Mouse (Mus musculus) kidney, adult 9 months (tissue): ENCODE results near the gene Gm43720.
"Not testable (repeated sequence)": the region's sequence is repeated elsewhere in the genome, so short reads cannot be mapped to it uniquely, and the experiment has no call there.

Source experiments
- DNase-seq: peaks from one replicate; pipeline ENCODE4 v3.0.0; 2022

Gene Gm43720

DNA sequence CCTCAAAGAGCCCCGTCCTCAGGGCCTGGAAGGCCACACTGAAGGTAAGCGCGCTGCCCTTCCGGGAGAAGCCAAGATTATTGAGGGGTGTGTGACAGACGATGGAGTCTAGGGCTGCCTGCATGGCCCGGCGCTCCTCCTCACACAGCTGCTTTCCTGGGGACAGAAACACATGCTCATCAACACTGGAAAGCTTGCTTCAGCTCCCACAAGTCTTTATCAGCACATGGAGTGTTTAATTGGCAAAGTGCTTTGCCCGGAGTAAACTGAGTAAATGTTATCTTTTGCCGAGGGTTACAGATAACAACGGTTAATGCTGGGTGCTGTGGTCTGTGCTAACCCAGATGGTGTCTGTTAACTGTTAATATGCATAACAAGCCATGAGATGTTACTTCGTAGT, 18.9 kb downstream of the Gm43720 start:
- DNase-seq: no peak

DNA sequence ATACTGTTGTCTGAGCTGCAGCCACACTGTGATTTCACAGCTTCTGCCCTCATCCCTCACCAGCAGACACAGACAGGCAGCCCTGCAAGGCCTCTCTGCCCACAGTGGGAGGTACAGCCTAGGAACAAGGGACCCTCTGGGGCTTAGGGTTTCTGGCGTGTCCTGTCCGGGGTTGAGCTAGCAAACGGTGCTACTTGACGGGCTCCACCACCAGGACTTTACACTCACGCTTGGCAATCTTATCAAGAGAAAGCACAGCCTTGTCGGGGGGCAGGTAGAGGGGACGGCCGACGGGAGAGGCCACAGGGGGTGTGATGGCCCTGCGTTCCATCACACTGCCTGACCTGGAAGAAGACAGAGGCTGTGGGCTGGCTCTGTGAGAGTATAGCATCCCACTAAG, 19.7 kb downstream of the Gm43720 start:
- no peak for DNase-seq

DNA sequence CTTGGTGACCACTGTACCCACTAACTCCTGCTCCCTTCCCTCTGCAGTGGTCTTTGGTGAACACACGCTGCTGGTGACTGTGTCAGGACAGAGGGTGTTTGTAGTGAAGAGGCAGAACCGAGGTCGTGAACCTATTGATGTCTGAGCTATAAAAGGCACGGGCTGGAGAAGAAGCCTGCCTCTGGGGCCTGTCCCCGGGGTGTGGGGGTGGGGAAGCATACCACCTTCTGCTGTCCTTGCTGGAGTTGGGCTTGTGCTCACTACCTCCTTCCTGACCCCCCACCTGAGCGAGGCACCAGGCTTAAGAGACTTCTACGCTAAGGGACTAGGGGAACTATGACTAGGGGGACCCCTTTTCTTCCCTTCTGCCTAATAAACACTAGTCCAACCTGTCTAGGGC, 20.8 kb downstream of the Gm43720 start:
- no peak for DNase-seq

DNA sequence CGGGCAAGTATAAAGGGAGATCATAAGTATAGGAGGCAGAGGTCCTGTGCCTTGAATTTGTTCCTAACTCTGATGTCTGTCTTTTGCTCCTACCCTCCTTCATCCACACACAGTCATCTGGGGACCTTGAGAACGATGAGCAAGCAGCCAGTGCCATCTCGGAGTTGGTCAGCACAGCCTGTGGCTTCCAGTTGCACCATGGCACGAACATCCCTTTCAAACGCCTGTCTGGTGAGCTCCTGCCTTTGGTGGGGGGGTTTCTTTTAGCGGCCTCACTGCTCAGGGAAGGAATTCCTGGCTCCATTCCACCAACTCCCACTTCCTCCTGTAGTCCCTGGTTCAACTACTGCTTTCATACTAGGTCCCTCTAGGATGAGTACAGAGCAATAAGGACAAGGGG, 21.2 kb downstream of the Gm43720 start:
- DNase-seq: no peak

DNA sequence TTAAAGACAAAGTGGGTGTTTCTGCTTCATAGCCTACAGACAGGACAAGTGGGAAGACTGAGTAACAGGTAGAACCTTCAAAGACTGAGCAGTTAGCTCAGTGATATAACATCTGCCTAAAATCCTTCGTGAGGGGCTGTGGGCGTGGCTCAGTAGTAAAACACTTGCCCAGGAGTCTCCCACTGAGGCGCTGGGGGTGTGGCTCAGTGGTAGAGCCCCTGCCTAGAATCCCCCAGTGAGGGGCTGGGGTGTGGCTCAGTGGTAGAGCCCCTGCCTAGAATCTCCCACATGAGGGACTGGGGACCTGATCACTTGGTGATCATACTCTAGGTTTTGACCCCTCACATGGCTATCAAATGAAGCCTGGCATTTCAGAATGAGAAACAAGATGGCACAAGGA, 21.7 kb downstream of the Gm43720 start:
- no peak for DNase-seq

DNA sequence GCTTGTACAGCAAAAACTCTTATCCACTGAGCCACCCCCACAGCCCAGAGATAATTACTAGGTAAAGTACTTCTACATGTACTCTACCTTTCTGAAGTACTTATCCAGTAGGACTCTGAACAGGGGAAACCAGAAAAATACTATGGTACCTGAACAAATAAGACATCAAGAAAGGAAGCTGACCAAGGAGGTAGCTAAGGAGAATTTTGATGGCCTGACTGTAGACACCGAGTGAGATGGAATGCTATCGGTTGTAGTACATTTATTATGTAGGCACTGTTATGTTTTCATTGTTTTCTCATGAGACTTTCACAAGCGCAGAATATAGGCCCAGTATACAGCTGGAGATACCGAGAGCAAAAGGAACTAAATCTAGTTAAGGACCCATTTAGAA, 22.2 kb downstream of the Gm43720 start:
- no peak for DNase-seq

DNA sequence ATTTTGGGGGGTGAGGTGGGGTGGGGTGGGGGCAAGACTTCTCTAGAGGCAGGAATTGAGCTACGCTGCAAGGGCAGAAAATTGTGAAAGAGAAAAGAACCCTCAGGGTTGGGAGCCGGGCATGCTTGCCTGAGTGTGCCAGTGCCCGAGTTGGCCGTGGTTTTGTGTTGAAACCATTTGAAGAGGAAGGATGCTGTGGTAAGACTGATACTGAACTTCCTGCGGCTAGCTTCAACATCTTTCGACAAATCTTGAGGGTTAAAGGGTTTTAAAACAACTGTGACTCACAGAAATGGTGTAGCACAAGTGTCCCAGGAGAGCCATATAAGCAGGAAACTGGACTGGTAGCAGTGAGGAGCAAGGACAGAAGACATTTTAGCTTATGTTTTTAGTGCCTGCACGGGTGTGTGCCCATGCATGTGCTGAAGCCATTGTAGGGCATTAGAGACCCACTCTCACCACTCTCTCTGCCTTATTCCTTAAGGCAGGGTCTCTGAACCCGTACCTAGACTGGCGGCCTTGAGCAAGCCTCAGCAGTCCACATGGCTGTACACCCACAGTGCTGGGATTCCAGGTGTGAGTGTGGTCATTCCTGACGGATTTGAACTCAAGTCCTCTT, 22.7 kb downstream of the Gm43720 start:
- no peak for DNase-seq

DNA sequence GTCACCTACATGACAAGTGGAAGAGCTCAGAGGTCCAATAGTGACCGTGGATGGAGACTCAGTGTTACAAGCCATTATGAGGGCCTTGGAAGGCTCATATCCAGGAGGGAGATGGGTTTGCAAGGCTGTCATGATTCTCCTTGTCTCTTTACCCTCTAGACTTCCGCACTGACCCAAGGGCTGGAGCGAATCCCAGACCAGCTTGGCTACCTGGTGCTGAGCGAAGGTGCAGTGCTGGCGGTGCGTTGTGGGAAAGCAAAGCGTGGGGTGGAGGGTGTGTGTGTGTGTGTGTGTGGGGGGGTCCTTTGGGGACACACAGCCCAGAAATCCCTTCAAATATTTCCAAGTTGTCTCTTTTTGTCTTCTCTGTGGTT, 23.7 kb downstream of the Gm43720 start:
- no peak for DNase-seq

DNA sequence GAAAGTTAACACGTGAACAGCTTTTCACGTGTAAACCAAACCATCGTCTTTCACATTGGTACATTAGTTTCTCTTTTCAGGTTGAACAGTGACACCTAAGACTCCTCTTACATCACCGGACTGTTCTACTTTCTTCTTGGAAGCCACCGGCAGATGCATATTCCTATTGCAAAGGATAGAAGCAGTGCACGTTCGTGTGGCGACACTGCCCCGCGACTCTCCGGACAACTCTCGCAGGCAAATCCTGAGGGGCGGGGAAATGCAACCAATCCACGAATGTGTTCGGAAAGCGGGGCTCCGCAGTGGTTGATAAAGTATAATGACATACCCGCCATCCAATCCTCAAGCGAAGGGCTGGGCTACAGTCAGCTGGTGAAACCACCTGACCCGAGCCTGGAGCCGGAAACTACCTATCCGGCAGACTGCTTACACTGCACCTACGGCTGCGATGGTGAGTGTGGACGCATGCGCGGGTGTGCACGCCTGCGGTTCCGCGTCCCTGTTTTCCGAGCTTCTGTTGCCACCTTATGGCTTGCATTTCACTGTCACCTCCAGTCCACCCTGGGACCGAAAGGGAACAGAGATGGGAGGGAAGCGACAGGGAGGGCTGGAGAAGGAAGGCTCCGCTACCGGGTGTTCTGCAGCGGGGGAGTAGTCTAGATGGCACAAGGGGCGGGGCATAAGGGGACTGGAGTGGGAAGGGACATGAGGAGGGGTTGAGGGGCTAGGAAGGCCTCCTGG, 24.2 kb downstream of the Gm43720 start, which contains the start of gene Lamtor4:
Gene Lamtor4, plus strand, starts transcription at position 130 of the 741 bp plus-strand sequence.
- peak; percentile 99 for DNase-seq

DNA sequence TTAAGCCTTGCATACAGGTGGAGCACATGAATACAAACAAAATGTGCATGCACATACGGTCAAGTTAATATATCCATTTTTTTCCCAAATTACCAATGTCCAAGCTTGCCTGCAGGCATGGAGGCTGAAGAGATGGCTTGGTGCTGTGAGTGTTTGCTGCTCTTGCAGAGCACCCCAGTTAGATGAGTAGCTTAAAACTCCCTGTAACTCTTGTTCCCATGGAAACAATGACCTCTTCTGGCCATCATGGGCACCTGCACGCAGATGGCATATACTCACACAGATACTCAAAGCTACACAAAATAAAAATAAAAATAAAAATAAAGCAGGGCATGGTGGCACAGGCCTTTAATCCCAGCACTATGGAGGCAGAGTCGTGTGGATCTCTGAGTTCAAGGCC, 26.7 kb downstream of the Gm43720 start:
- DNase-seq: no peak

DNA sequence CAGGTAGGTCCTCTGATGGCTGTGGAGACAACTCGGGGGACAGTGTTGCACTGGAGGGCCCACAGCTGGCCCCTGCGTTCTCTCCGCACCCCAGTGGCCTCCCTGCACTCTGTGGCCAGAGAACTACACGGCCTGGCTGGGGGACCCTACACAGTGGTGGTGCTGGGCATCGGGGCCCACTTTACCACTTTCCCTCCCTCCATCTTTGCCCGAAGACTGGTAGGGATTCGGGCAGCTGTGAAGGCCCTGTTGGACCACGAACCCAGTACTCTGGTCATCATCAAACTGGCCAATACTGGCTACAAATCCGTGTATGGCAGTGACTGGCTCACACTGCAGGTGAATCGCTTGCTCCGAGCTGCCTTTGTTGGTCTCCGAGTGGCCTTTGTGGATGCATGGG, 28.6 kb downstream of the Gm43720 start:
- no peak for DNase-seq

DNA sequence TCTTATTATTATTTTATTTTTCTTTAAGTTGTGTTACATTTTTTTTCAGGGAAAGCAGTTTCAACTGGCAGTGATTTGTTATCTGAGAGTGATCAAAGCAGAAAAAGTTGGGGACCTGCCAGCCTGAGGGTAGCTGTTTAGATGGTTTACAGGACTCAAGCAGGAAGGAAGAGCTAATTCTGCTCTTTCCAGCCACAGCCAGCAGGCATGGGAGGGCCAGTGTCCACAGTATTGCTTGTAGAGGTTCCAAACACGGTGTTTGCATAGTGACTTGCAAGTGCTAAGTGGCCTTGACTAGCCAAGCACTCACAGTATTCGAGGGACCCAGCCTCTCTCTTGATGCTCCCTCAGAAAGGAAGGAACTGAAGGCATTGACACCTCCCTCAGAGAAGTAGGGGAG, 38.2 kb downstream of the Gm43720 start:
- DNase-seq: no peak

DNA sequence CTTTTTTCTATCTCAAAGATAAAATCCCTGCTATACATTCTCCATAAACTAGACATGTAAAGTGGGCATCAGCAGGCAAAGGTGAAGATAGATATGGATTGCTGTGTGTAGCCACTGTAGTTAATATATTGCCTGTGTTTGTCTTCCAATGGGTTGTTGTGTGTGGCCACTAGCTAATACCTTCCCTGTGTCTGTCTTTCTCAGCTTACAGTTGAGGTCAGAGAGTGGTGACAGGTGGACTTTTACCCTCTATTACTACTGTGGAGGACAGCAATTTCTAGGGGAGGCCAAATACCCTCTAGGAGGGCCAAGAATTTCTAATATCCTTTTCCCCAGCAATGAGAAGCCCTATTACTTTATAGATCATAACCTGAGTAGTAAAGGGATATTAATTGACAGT, 45.5 kb downstream of the Gm43720 start:
- DNase-seq: no peak

DNA sequence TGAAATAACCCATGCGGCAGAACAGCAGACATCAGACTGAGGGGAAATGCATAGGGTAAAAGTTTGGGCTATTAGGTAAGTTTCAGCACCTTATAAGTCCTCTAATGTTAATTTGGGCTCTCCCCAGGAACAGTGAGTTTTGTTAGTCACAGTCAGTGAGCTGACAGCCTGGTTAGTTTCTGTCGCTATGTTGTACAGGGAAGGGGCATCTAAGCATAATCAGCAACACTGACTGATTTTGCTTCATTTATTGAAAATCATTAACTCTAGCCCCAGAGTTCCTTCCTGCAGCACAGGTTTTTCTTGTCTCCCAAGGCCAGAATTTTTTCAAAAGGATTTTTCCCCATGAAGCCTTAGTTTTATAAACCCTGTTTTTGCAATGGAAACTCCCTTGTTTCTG, 46.0 kb downstream of the Gm43720 start:
- DNase-seq: no peak

DNA sequence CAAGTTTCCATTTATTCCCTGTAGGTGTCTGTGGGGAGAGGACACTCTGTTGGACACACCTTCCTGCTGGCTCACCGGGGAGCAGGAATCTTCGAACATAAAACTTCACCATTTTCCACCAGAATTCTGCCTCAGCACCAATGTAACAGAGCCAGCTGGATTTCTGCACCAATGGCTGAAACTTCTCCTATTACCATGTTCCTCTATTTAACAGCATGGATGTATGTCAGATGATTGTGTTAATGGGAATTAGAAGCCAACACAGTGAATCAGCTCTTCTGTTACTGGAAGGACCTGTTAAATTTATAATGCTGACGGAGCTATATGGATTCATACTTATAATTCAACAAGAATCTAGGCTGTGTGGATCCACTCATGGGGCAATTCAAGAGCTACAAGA, 50.2 kb downstream of the Gm43720 start:
- no peak for DNase-seq

DNA sequence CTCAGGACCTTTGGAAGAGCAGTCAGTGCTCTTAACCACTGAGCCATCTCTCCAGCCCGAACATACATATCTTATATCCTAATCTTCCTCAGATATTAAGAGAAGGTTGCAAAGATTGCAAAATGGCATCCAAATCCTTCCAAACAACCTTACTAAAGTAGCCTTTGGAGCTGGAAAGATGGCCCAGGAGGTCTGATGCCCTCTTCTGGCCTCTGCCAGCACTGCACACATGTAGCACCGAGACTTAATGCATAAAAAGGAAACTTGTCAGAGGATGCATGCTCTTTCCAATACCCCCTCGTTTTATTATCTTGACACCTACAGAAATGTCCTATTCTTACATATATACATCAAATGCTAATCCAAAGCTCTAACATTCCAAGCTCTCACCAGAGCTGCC, 51.7 kb downstream of the Gm43720 start:
- DNase-seq: peak; percentile 60

DNA sequence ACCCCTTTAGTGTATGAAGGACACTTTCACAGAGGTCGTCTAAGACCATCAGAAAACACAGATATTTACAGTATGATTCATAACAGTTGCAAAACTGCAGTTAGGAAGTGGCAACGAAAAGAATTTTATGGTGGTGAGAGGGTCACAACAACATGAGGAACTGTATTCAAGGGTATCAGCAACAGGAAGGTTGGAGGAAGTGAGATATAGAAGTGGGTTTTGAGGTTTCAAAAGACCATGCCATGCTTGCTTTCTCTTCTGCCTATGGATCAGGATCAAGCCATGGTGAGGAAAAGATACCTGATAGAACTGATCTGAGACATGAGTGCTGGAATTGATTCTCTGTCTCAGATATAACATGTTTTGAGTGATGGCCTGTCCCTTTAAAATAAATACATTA, 52.4 kb downstream of the Gm43720 start:
- no peak for DNase-seq

DNA sequence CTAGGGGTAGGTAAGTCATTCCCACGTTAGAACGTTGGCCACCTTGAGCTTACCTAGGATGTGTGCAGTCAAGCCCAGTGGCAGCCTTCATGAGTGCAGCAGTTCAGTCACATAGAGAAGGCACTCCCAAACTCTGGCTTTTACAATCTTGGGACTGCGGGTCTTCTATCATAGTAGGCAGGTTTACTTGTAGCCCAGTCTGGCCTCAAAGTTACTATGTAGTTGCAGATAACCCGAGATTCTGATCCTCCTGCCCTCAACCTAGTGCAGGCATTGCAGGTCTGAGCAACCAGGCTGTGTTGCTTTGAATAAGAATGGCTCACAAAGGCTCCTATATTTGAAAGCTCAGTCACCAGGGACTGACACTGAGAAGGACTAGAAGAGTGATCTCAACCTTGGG, 53.3 kb downstream of the Gm43720 start:
- DNase-seq: no peak

DNA sequence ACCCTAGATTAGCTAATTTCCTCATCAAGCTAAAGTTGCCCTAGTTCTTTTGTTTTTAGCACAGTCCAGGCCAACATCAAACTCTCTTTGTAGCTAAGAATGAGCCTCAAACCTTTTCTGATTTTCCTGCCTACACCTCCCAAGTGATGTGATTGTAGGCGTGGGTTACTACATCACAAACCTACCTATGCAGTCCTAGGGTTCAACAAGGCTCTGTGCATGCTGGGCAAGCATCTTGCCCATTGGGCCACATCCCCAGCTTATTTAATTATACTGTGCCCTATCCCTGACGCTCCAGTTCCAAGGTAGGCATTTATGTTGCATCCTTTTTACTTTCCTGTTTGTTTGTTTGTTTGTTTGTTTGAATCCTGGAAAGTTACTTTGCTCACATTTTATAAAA, 54.1 kb downstream of the Gm43720 start, which contains the start of gene Nxpe5:
Gene Nxpe5, plus strand, starts transcription at position 199 of the 400 bp plus-strand sequence.
- DNase-seq: no peak

DNA sequence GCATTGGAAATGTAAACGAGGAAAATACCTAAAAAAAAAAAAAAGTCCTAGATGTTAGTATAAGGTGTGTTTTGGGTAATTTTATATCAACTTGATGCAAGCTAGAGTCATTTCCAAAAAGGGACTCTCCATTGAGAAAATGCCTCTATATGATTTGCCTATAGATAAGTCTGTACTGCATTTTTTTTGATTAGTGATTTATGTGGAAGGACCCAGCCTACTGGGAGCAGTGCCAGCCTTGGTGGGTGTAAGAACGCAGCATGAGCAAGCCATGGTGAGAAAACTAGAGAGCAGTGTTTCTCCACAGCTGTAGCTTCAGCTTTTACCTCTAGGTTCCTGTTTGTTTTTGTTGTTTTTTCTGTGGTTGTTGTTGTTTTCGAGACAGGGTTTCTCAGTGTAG, 56.5 kb downstream of the Gm43720 start:
- no peak for DNase-seq

DNA sequence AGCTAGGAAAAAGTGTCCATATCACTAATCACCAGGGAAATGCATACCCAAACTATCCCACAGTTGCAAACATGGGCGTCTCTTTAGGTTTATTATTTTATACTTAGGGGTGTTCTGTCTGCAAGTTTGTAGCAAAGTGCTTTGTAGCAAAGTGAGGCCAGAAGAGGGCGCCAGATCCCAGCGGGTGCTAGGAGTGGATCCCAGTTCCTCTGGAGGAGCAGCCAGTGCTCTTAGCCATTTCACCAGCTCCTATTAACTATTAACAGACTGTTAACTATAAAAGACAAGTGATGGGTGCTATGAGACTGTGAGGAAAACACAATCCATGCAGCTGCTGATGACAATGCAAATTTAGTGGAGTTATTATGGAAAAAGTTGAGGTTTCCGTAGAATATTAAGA, 57.6 kb downstream of the Gm43720 start:
- peak; percentile 96 for DNase-seq

DNA sequence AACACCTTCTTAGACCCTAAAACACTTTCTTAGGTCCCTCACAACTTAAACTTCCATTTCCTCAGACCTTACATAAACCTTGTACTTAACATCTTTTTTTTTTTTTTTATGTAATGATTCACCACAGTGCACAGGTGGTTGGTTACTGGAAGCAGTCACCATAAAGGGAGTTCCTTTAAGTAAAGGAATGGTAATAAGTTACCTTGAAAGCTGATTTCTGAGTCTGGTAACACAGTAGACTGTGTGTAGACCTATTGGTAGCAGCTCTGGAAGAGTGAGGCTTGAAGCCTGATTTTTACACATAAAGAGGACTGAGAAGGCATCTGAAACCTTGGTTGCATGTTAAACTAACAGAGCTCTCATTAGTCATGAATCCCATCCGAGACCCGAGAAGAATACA, 59.9 kb downstream of the Gm43720 start:
- peak; percentile 22 for DNase-seq

DNA sequence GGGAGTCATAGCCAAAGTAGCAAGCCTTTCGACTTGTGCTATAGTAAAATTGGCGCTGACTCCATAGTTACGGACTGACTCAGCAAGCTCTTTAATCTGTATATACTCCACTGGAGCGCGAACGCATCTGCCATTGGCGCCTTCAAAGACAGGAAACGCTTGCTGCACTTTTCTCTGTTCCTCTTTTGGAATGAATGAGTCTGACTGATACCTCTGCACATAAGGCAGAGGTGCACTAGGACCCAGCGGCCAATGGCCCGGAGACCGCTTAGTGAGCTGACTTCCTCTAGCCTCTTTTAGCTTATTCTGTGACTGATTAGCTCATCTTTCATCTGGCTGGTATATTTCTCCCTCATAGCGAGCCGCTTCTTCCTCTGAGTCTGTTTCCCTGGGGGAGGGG, 63.1 kb downstream of the Gm43720 start:
- DNase-seq: not testable (repeated sequence)
